Mouse (Mus musculus): ENCODE results near the gene Hcfc1r1. TPM values are rescaled to one million over a fixed set of nuclear protein-coding genes. Genes with fewer than 3 reads are reported as not detected.

Gene Hcfc1r1
- not detected in 2 replicates for polyA plus RNA-seq (2012; ENCODE audit: insufficient read depth, insufficient read length, low replicate concordance, missing spikeins)

DNA sequence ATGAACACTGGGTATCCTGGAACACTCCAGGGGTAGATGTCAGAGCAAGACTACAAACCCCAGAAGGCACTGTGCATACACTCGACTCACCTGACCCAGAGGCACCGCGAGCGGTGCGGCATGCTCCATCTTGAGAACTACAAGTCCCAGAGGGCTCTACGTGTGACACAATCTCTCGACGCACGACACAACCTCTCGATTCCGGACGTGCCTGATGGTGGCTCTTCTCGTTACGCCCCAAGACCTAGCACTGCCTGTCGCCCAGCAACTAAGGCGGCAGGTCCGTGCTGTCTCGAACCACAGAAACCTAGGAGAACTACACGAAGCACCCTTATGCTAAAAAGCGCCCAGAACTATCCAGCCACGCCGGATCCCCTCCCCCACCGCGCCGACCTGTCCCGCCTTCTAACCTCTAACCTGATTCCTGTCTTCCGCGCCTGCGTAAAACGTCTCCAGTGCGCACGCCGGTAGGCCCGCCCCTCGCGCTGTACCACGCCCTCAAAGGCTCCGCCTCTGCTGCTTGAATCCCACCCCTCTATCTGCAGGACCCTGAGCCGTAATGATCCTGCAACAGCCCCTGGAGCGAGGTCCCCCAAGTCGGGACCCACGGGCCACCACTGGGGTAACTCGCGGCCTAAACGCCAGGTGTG is at the start of gene Hcfc1r1, which contains the start of gene Thoc6:
Gene Hcfc1r1, plus strand, starts transcription at position 173 of the 650 bp plus-strand sequence.
Gene Thoc6, minus strand, starts transcription at position 459 of the 650 bp plus-strand sequence.
- WGBS: under 1% methylated on average over 45 of the region's 45 CpGs
- TF ChIP-seq CTCF (IDR thresholded peaks at IDR 0.05; ENCODE audit: insufficient read depth, low read depth, low read length) (no peak), POLR2A (IDR thresholded peaks at IDR 0.05; ENCODE audit: insufficient read depth, low read depth, low read length) (no peak)
- peak within 1 kb of the TSS; percentile 88 for H3K4me3 ChIP-seq (ENCODE audit: insufficient read depth, low read depth, low read length)
- peaks cover 31% of the 10 kb centered on the region for H3K4me1 ChIP-seq (ENCODE audit: control insufficient read depth, insufficient read depth, low read length)
- H3K27ac ChIP-seq (ENCODE audit: insufficient read depth, low read depth, low read length): peak within 1 kb of the TSS; percentile 94

DNA sequence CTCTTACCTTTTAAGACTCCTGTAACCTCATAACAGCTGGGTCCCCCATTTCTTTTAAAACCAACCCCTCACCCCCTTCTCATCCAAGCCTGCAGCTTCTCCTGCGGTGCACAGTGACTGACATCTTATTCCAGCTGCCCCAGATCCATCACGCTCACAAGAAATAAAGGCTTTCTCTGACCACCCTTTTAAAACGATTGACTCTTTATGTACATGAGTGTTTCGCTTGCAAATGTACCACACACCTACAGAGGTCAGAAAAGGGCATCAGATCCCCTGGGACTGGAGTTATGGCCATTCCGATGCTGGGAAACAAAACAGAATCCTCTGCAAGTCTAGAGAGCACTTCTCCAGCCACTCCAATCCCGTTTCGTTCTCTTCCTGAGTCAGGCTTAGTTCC is 45.6 kb upstream of the Hcfc1r1 start:
- Histone ChIP-seq H3K27ac (ENCODE audit: insufficient read depth, low read depth, low read length) (no peak overlapping the region), H3K4me1 (ENCODE audit: control insufficient read depth, insufficient read depth, low read length) (peaks cover 5% of the 10 kb centered on the region), H3K4me3 (ENCODE audit: insufficient read depth, low read depth, low read length) (no peak overlapping the region)
- TF ChIP-seq POLR2A (IDR thresholded peaks at IDR 0.05; ENCODE audit: insufficient read depth, low read depth, low read length) (no peak), CTCF (IDR thresholded peaks at IDR 0.05; ENCODE audit: insufficient read depth, low read depth, low read length) (no peak)
- 40% methylated on average over 7 of the region's 7 CpGs for WGBS

DNA sequence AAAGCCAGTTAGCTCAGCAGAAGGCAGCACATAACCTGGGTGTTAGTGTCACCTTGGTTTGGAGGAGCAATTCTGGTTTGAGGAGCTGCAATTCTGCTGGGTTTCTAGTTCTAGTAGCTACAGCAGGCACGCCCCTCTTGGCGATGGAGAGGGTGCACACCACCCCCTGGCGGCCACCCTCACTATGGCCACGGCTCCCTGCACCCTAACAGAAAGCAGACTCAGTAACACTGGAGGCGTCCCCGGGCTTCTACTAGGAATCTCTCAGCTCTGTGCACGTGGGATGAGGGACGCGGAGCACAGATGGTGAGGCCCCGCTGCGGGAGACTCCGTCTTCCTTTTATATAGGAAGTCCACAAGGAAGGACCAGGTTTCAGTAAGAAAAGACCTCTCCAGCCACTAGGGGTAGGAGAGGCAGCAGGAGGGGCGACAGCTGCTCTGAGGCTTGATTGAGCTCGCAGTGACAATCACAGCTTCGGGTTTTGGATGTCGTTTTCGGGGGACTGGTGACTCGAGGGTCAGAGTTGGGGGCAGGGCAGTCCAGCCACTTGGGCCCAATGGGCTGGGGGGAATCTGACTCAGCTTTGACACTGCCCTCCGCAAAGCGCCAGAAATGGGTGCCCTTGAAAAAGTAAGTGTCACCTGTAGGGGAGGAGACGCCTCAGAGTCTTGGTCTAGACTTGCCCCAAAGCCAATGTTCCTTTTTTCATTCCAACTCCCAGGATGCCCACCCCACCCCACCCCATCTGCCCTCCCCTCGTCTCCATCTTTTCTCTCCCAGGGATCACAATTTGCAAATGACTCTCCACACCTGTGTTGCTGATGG is 43.0 kb upstream of the Hcfc1r1 start:
- TF ChIP-seq CTCF (IDR thresholded peaks at IDR 0.05; ENCODE audit: insufficient read depth, low read depth, low read length): peak; percentile 70
- no peak for TF ChIP-seq POLR2A (IDR thresholded peaks at IDR 0.05; ENCODE audit: insufficient read depth, low read depth, low read length)
- 15% methylated on average over 22 of the region's 22 CpGs for WGBS
- Histone ChIP-seq H3K4me3 (ENCODE audit: insufficient read depth, low read depth, low read length) (0 out of 2 replicates have a peak overlapping the region, but pooled peaks have one; percentile 10), H3K27ac (ENCODE audit: insufficient read depth, low read depth, low read length) (no peak overlapping the region), H3K4me1 (ENCODE audit: control insufficient read depth, insufficient read depth, low read length) (peaks cover 5% of the 10 kb centered on the region)

DNA sequence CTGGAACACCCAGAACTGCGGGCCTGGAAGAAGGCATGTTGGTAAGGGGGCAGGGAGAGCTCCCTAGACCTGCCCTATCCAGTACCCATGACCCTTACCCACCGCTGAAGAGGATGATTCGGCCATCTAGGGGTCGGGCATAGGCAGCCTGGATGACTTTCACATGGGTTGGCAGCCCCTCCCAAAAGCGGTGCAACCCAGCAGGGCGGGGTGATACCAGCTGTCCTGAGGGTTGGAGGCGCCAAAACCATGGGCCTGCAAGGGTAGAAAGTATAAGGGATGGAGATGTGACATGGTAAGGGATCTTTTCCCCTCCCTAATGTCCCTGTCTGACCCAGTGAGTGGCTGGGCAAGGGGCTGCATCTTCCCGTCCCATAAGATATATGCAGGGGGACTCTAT is 42.2 kb upstream of the Hcfc1r1 start:
- TF ChIP-seq POLR2A (IDR thresholded peaks at IDR 0.05; ENCODE audit: insufficient read depth, low read depth, low read length) (no peak), CTCF (IDR thresholded peaks at IDR 0.05; ENCODE audit: insufficient read depth, low read depth, low read length) (no peak)
- Histone ChIP-seq H3K4me3 (ENCODE audit: insufficient read depth, low read depth, low read length) (no peak overlapping the region), H3K27ac (ENCODE audit: insufficient read depth, low read depth, low read length) (no peak overlapping the region), H3K4me1 (ENCODE audit: control insufficient read depth, insufficient read depth, low read length) (peaks cover 5% of the 10 kb centered on the region)
- WGBS: 86% methylated on average over 8 of the region's 8 CpGs

DNA sequence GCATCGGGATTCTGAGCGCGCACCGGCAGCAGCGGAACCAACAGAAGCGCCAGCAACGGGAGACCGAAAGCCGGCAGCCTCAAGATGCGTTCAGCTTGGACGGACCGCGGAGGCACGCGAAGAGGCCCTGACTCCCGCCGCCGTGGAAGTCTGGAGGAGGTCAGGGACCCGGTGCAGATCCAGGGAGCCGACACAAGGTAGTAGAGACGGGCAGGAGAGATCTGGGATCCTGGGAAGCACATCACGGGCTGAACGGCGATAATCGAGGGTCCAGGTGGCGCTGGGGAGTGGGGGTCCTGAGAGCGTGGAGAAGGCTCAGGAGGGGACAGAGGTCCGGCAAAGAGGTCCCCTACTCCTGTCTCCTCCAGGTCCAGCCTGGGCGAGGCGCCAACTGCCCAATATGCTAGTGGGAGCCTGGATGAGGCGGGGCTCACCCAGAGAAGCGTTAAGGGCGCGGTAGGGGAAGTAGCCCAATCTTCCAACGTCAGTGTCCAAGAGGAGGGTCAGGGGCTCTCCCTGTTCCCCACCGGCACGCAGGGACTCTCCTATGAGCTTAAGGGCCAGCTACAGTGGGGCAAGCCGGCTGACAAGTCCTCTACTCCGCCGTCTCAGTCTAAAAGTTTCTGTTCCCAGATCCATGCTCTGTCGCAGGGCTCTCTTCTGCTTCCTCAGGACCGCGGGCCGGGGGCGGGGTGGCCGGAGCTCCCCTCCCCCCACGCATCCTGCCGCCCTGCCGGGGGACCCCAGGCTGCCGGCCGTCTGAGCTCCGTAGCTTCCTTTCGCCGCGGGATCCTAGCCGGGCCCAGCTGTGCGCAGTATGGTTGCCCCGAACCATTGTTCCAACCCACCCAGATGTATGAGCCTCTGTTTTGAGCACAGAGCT is 28.5 kb upstream of the Hcfc1r1 start, which contains the start of gene Mmp25:
Gene Mmp25, minus strand, starts transcription at position 665 of the 883 bp plus-strand sequence.
- Histone ChIP-seq H3K27ac (ENCODE audit: insufficient read depth, low read depth, low read length) (no peak within 1 kb of the TSS), H3K4me1 (ENCODE audit: control insufficient read depth, insufficient read depth, low read length) (peaks cover 10% of the 10 kb centered on the region; the same call in 1 of the 2 replicates), H3K4me3 (ENCODE audit: insufficient read depth, low read depth, low read length) (peak within 1 kb of the TSS; percentile 12)
- no peak for TF ChIP-seq CTCF (IDR thresholded peaks at IDR 0.05; ENCODE audit: insufficient read depth, low read depth, low read length)
- TF ChIP-seq POLR2A (IDR thresholded peaks at IDR 0.05; ENCODE audit: insufficient read depth, low read depth, low read length): no peak
- 1% methylated on average over 58 of the region's 58 CpGs for WGBS

DNA sequence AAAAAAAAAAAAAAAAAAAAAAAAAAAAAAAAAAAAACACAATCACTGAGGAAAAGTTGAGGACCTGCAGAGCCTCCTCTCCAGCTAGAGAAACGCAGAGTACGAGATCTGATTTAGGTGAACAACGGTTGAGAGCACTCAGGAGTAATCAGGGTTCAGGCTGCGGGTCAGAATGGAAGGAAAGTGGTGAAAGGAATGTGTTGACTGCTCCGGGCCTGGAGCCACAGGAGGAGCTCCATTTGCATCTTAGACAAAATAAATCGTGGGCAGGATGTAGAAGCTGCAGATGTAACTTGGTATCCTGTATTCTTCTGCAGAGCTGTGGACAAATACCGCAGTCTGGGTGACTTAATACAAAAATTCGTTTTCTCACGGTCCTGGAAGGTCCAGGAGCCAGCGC is 27.5 kb upstream of the Hcfc1r1 start:
- WGBS: 57% methylated on average over 10 of the region's 10 CpGs

DNA sequence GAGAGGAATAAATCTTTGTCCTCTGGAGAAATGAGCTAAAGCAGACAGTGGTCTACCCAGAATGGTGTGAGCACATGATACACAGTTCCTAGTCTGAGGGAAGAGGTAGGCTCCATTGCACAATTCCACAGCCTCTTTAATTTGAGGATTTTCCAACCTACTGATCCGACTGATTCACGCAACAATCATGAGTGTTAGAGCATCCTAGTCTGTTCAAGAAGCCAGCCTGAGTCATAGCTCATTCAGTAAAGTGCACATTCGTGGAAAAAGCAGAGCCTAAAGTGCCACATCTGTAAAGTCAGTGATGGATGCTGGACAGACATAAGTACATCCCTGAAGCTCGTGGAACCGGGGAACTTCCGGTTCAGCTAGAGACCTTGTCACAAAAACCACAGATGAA is 22.0 kb upstream of the Hcfc1r1 start:
- Histone ChIP-seq H3K27ac (ENCODE audit: insufficient read depth, low read depth, low read length) (no peak overlapping the region), H3K4me1 (ENCODE audit: control insufficient read depth, insufficient read depth, low read length) (no peaks in the 10 kb centered on the region), H3K4me3 (ENCODE audit: insufficient read depth, low read depth, low read length) (no peak overlapping the region)
- TF ChIP-seq POLR2A (IDR thresholded peaks at IDR 0.05; ENCODE audit: insufficient read depth, low read depth, low read length): no peak
- TF ChIP-seq CTCF (IDR thresholded peaks at IDR 0.05; ENCODE audit: insufficient read depth, low read depth, low read length): no peak
- WGBS: 60% methylated on average over 6 of the region's 6 CpGs

More for the DNA sequence above, 27.5 kb upstream of the Hcfc1r1 start:
- Histone ChIP-seq H3K27ac (ENCODE audit: insufficient read depth, low read depth, low read length) (no peak overlapping the region), H3K4me3 (ENCODE audit: insufficient read depth, low read depth, low read length) (no peak overlapping the region), H3K4me1 (ENCODE audit: control insufficient read depth, insufficient read depth, low read length) (peaks cover 10% of the 10 kb centered on the region; the same call in 1 of the 2 replicates)
- TF ChIP-seq CTCF (IDR thresholded peaks at IDR 0.05; ENCODE audit: insufficient read depth, low read depth, low read length): no peak
- TF ChIP-seq POLR2A (IDR thresholded peaks at IDR 0.05; ENCODE audit: insufficient read depth, low read depth, low read length): no peak

DNA sequence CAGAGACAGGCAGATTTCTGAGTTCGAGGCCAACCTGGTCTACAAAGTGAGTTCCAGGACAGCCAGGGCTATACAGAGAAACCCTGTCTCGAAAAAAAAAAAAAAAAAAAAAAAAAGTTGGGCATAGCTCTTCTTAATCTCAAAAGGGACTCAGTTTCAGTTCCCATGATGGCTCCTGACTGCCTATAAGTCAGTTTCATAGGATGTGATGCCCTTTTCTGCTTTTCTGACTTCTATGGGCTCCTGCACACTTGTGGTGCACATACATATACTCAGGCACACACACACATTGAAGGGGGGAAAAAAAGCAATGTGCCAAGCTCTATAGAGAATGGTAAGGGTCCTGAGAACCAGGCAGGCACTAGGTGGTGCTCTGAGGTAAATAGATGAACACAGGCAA is 20.1 kb upstream of the Hcfc1r1 start:
- TF ChIP-seq CTCF (IDR thresholded peaks at IDR 0.05; ENCODE audit: insufficient read depth, low read depth, low read length) (no peak), POLR2A (IDR thresholded peaks at IDR 0.05; ENCODE audit: insufficient read depth, low read depth, low read length) (no peak)
- no peaks in the 10 kb centered on the region for H3K4me1 ChIP-seq (ENCODE audit: control insufficient read depth, insufficient read depth, low read length)
- 87% methylated on average over 2 of the region's 2 CpGs for WGBS
- H3K4me3 ChIP-seq (ENCODE audit: insufficient read depth, low read depth, low read length): no peak overlapping the region
- H3K27ac ChIP-seq (ENCODE audit: insufficient read depth, low read depth, low read length): no peak overlapping the region

All from olfactory bulb, adult 2 months (tissue).